Comparison of ENCODE assay signal across 18 mouse cellular contexts in the genomic region with DNA sequence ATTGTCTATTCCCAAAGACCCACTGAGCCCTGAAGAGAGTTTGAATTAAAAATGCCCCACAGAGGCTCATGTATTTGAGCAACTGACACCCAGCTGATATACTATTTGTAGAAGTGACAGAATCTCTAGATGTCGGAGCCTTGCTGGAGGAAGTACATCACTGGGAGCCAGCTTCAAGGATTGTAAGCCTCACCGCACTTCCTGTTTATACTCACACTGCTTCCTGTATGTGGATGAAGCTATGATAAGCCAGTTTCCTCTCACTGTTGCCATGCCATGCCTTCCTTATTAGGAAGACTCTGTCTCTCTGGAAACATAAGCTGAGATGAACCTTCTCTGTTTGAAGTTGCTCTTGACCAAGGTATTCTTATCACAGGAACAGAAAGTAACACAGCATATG.
A peak's percentile ranks its signal among the peaks of the same experiment; 100 is the strongest.
DNase-seq lines count a peak whose midpoint lies in the region; ATAC-seq and TF ChIP-seq lines count a peak whose summit lies in the region.
"Had no signal": no experiment of that assay in that cellular context is flagged by ENCODE, and none has a peak within 500 bp of the region (broad histone marks: within the 10 kb centered on the region; RNA-seq: fewer than 3 reads in every experiment).

No protein-coding gene starts in this region.

- no peaks in the 10 kb centered on the region for H3K27me3 ChIP-seq in heart, embryonic 12.5 days (replicated peaks)
- H3K27me3 ChIP-seq in thymus, adult 2 months (ENCODE audit: control insufficient read depth, insufficient read depth, low read length) = no peaks in the 10 kb centered on the region
- H3K27me3 ChIP-seq: embryonic facial prominence, embryonic 15.5 days; forebrain, embryonic 13.5 days; midbrain, embryonic 15.5 days; neural tube, embryonic 12.5 days had no signal

- no peak for TF ChIP-seq POLR2A in thymus, adult 2 months (IDR thresholded peaks at IDR 0.05; ENCODE audit: control insufficient read depth, extremely low read depth, insufficient read depth, low read length, poor library complexity)

- no peak for ATAC-seq in heart, embryonic 12.5 days (ENCODE audit: insufficient number of reproducible peaks, low FRiP score)
- ATAC-seq: forebrain, embryonic 13.5 days; midbrain, embryonic 15.5 days had no signal

- H3K27ac ChIP-seq in heart, embryonic 12.5 days (ENCODE audit: poor library complexity, severe bottlenecking) = no peak overlapping the region
- no peak overlapping the region for H3K27ac ChIP-seq in thymus, adult 2 months (ENCODE audit: control insufficient read depth, insufficient read depth, low read length)
- H3K27ac ChIP-seq: embryonic facial prominence, embryonic 15.5 days; forebrain, embryonic 13.5 days; macrophage; midbrain, embryonic 15.5 days; neural tube, embryonic 12.5 days had no signal

- no peak overlapping the region for H3K4me3 ChIP-seq in heart, embryonic 12.5 days
- H3K4me3 ChIP-seq in thymus, adult 2 months (ENCODE audit: control insufficient read depth, insufficient read depth, low read length) = no peak overlapping the region
- H3K4me3 ChIP-seq: embryonic facial prominence, embryonic 15.5 days; forebrain, embryonic 13.5 days; midbrain, embryonic 15.5 days; neural tube, embryonic 12.5 days had no signal

- no peaks in the 10 kb centered on the region for H3K36me3 ChIP-seq in heart, embryonic 12.5 days
- H3K36me3 ChIP-seq in thymus, adult 2 months (ENCODE audit: control insufficient read depth, insufficient read depth, low read length) = no peaks in the 10 kb centered on the region
- H3K36me3 ChIP-seq: embryonic facial prominence, embryonic 15.5 days; midbrain, embryonic 15.5 days; neural tube, embryonic 12.5 days had no signal

- 0 out of 2 replicates have a peak, but pooled peaks cover 3% of the 10 kb centered on the region for H3K9me3 ChIP-seq in heart, embryonic 12.5 days (replicated peaks)
- H3K9me3 ChIP-seq: embryonic facial prominence, embryonic 15.5 days; forebrain, embryonic 13.5 days; midbrain, embryonic 15.5 days; neural tube, embryonic 12.5 days had no signal

- TF ChIP-seq CTCF in thymus, adult 2 months (IDR thresholded peaks at IDR 0.05; ENCODE audit: borderline replicate concordance, control insufficient read depth, extremely low read depth, insufficient read depth, low read length, poor library complexity) = no peak

- H3K4me1 ChIP-seq in heart, embryonic 12.5 days (replicated peaks) = 0 out of 2 replicates have a peak, but pooled peaks cover 5% of the 10 kb centered on the region
- H3K4me1 ChIP-seq in thymus, adult 2 months (replicated peaks; ENCODE audit: control insufficient read depth, insufficient read depth, low read length) = no peaks in the 10 kb centered on the region
- H3K4me1 ChIP-seq: embryonic facial prominence, embryonic 15.5 days; midbrain, embryonic 15.5 days; neural tube, embryonic 12.5 days had no signal

- no peak overlapping the region for H3K4me2 ChIP-seq in heart, embryonic 12.5 days
- H3K4me2 ChIP-seq: embryonic facial prominence, embryonic 15.5 days; forebrain, embryonic 13.5 days; midbrain, embryonic 15.5 days; neural tube, embryonic 12.5 days had no signal

- 79% methylated on average over 2 of the region's 2 CpGs for WGBS in heart, embryonic 12.5 days
- WGBS in thymus, adult 2 months = 66% methylated on average over 2 of the region's 2 CpGs

- DNase-seq in heart, adult 9 months (ENCODE audit: low spot score in 2 of 2) = peak; percentile 11 to 52
- peak; percentile 4 for DNase-seq in thymus, postnatal 25 days
- no peak for DNase-seq in thymus, adult 2 months
- DNase-seq in lung, postnatal 25 days (ENCODE audit: low spot score) = peak; percentile 79
- no peak for DNase-seq in urinary bladder, postnatal 10 days (ENCODE audit: low spot score)
- DNase-seq in cerebellum, adult 9-11 months = no peak
- no peak for DNase-seq in testis, postnatal 14 days (ENCODE audit: low spot score)
- DNase-seq: adrenal gland, postnatal 10 days; cerebellum, adult 2 months; heart, postnatal 14 days; kidney, postnatal 10 days; thymus, postnatal 36 days had no signal

- no peak overlapping the region for H3K9ac ChIP-seq in heart, embryonic 12.5 days
- H3K9ac ChIP-seq: embryonic facial prominence, embryonic 15.5 days; forebrain, embryonic 13.5 days; midbrain, embryonic 15.5 days; neural tube, embryonic 12.5 days had no signal

Comparison
In these comparisons a context has a peak if more than half of its experiments do, and no peak if none do; other contexts are left out.
1. DNase-seq: peak in heart, adult 9 months (2 of 2), thymus, postnatal 25 days (single experiment) and lung, postnatal 25 days (single experiment); none in thymus, adult 2 months (single experiment), urinary bladder, postnatal 10 days (single experiment), cerebellum, adult 9-11 months (single experiment) and testis, postnatal 14 days (single experiment).